Mouse (Mus musculus): ENCODE measurements around the gene Kctd6. TPM values are rescaled to one million over a fixed set of nuclear protein-coding genes. Genes with fewer than 3 reads are reported as not detected.
A peak's percentile ranks its signal among the peaks of the same experiment; 100 is the strongest.

Gene Kctd6
- polyA plus RNA-seq, 1 experiment, result 6.5 TPM

GRCm38 (mm10) chr14:8209896-8210295, 4.0 kb upstream of the Kctd6 start:
- WGBS, result 99% methylated on average over 2 of the region's 2 CpGs

GRCm38 (mm10) chr14:8212996-8213395, 944 bp upstream of the Kctd6 start:
- no peak for DNase-seq (ENCODE audit: low read depth, low spot score)
- 83% methylated on average over 2 of the region's 2 CpGs for WGBS

More at GRCm38 (mm10) chr14:8209896-8210295, 4.0 kb upstream of the Kctd6 start:
- no peak for DNase-seq (ENCODE audit: low read depth, low spot score)

- WGBS, result 3% methylated on average over 63 of the region's 63 CpGs
These were observed 613 bp downstream of the Kctd6 start for GRCm38 (mm10) chr14:8214299-8215207.

GRCm38 (mm10) chr14:8215208-8215778, 1.4 kb downstream of the Kctd6 start:
- WGBS, result 27% methylated on average over 21 of the region's 21 CpGs
- peak; percentile 6 for DNase-seq (ENCODE audit: low read depth, low spot score)

More at GRCm38 (mm10) chr14:8214299-8215207, 613 bp downstream of the Kctd6 start:
- DNase-seq (ENCODE audit: low read depth, low spot score), result peak; percentile 11

GRCm38 (mm10) chr14:8216100-8216499, 2.2 kb downstream of the Kctd6 start:
- DNase-seq (ENCODE audit: low read depth, low spot score), result no peak
- WGBS, result 35% methylated on average over 5 of the region's 5 CpGs

GRCm38 (mm10) chr14:8218238-8218637, 4.3 kb downstream of the Kctd6 start:
- 75% methylated on average over 7 of the region's 7 CpGs for WGBS
- DNase-seq (ENCODE audit: low read depth, low spot score), result no peak

GRCm38 (mm10) chr14:8218730-8219380, 4.9 kb downstream of the Kctd6 start:
- WGBS, result 82% methylated on average over 10 of the region's 10 CpGs
- no peak for DNase-seq (ENCODE audit: low read depth, low spot score)

GRCm38 (mm10) chr14:8219876-8220275, 5.9 kb downstream of the Kctd6 start:
- DNase-seq (ENCODE audit: low read depth, low spot score), result no peak

GRCm38 (mm10) chr14:8220306-8220705, 6.4 kb downstream of the Kctd6 start:
- WGBS, result 74% methylated on average over 7 of the region's 7 CpGs
- no peak for DNase-seq (ENCODE audit: low read depth, low spot score)

More at GRCm38 (mm10) chr14:8219876-8220275, 5.9 kb downstream of the Kctd6 start:
- 91% methylated on average over 11 of the region's 11 CpGs for WGBS

- 71% methylated on average over 2 of the region's 2 CpGs for WGBS
- no peak for DNase-seq (ENCODE audit: low read depth, low spot score)
These were observed 7.0 kb downstream of the Kctd6 start for GRCm38 (mm10) chr14:8220912-8221311.

- no peak for DNase-seq (ENCODE audit: low read depth, low spot score)
- WGBS, result 94% methylated on average over 16 of the region's 16 CpGs
These were observed 8.6 kb downstream of the Kctd6 start for GRCm38 (mm10) chr14:8222561-8222960.

- 81% methylated on average over 10 of the region's 10 CpGs for WGBS
- DNase-seq (ENCODE audit: low read depth, low spot score), result no peak
These were observed 9.8 kb downstream of the Kctd6 start for GRCm38 (mm10) chr14:8223506-8224293.

- 79% methylated on average over 2 of the region's 2 CpGs for WGBS
- no peak for DNase-seq (ENCODE audit: low read depth, low spot score)
These were observed 10.9 kb downstream of the Kctd6 start for GRCm38 (mm10) chr14:8224805-8225204.

- WGBS, result 84% methylated on average over 9 of the region's 9 CpGs
- no peak for DNase-seq (ENCODE audit: low read depth, low spot score)
These were observed 15.6 kb downstream of the Kctd6 start for GRCm38 (mm10) chr14:8229367-8230019.

GRCm38 (mm10) chr14:8232155-8232910, 18.4 kb downstream of the Kctd6 start:
- WGBS, result 82% methylated on average over 6 of the region's 6 CpGs
- no peak for DNase-seq (ENCODE audit: low read depth, low spot score)

GRCm38 (mm10) chr14:8233252-8233651, 19.3 kb downstream of the Kctd6 start:
- 55% methylated on average over 1 of the region's 1 CpGs for WGBS

GRCm38 (mm10) chr14:8241816-8242215, 27.9 kb downstream of the Kctd6 start:
- DNase-seq (ENCODE audit: low read depth, low spot score), result no peak

More at GRCm38 (mm10) chr14:8233252-8233651, 19.3 kb downstream of the Kctd6 start:
- DNase-seq (ENCODE audit: low read depth, low spot score), result no peak

- no peak for DNase-seq (ENCODE audit: low read depth, low spot score)
- 70% methylated on average over 5 of the region's 5 CpGs for WGBS
These were observed 28.5 kb downstream of the Kctd6 start for GRCm38 (mm10) chr14:8242388-8242920.

Data from large intestine, adult 2 months (tissue).